Mouse (Mus musculus): ENCODE data around the gene Fbxo40.

Fbxo40 gene

DNA sequence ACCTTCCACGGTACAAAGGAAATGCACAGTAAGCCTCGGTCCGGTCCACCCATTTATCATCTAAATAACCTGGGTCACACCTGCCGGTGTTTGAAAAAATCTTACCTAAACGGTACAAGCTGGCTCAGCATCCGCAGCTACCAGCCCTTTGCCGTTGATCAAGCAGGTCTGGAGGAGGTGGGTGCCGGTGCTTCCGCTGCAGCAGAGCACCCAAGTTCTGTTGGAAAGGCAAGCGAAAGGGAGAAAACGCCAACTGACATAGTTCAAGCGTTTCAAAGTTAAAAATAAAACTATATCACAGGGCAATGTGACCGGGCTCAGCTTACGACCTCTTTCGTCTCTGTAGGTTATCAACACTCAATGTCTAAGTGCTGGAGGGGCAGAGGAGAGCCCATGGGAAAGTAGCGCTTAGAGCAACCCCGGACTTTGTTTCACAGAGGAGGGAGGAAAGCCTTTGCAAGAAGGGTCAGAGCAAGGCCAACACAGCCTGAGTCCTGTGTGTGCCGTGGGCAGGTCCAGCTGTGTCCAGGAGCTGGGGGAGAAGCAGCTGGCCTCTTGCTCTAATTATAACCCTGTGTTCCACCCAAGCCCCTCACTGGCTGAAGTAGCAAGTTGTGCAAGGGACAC, at the start of gene Fbxo40:
Fbxo40 (minus strand) TSS at position 469 of the 627 bp plus-strand sequence.
- no peak for DNase-seq (ENCODE audit: low read depth, low spot score)

DNA sequence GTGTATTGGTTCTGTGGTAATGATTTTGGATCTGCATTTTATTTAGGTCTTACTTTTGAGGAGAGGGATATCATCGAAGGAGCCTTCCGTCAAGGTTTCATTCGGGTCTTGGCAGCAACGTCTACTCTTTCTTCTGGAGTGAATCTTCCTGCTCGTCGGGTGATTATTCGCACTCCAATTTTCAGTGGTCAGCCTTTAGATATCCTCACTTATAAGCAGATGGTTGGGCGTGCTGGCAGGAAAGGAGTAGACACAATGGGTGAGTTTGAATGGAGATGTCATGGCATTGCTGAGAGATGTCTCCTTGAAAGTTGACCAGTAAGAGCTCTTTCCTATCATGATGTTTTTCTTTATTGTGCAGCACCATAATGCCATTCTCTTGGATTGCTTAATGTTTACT, 44.5 kb upstream of the Fbxo40 start:
- no peak for DNase-seq (ENCODE audit: low read depth, low spot score)

DNA sequence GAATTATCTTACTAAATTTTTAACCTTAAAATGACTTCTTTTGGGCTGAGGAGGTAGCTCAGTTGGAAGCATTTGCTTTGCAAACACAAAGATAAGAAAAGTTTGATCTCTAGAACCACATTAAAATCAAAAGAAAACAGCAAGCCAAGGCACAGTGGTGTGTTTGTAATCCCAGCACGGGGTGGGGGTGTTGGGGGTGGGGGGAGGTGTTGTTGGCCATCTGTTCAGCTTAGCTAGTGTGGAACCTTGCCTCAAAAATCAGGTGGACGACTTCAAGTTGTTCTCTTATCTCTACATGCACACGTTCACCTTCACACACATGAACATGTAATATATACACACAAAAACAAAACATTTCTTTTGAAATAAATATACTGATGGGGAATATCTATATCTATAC, 41.7 kb upstream of the Fbxo40 start:
- DNase-seq (ENCODE audit: low read depth, low spot score) = no peak

DNA sequence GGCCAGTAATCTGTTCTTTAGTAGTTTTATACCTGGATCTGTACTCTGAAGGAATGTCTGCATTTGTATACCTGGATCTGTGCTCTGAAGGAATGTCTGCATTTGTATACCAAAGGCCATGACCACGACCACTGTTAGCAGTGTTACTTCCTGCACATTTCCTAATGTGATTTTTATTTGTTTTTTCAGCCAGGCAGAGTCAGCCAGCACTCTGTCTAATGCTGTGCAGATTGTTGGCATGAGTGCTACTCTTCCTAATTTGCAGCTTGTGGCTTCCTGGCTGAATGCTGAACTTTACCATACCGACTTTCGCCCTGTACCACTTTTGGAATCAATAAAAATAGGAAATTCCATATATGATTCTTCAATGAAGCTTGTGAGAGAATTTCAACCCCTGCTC, 37.3 kb upstream of the Fbxo40 start:
- DNase-seq (ENCODE audit: low read depth, low spot score) = no peak

DNA sequence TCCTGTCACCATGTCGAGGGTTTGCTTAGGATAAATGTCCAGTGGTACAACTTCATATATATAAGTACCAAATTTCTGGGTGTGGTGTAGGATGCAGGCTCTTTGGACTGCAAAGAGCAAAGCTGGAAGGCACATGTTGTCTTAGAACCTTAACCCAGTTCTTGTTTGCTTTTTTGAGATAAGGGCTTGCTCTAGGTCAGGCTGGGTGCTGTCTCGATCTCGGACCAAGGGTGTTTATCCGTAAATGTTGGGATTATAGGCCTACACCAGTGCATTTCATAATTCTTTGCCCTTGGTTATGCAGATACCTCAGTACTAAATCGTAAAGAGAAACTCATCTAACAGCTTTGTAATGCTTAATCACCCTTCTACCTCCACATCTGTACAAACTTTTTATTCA, 22.1 kb upstream of the Fbxo40 start:
- DNase-seq (ENCODE audit: low read depth, low spot score) = no peak

DNA sequence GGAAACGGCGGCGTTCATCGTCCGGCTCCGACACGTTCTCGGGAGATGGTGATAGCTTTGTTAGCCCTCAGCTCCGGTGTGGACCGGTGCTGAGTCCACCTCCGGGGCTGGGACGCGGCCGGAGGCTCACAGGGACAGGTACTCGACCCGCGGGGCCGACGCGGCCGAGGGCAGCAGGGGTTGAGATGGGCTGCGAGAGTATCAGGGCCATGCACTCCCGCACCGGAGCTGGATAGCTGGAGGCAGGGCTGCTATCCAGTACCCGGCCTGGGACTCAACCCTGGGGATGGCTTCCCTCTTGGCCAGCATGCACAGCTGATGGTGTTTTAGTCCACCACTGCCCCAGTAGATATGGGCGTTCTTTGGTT, 21.6 kb upstream of the Fbxo40 start:
- DNase-seq (ENCODE audit: low read depth, low spot score) = no peak

DNA sequence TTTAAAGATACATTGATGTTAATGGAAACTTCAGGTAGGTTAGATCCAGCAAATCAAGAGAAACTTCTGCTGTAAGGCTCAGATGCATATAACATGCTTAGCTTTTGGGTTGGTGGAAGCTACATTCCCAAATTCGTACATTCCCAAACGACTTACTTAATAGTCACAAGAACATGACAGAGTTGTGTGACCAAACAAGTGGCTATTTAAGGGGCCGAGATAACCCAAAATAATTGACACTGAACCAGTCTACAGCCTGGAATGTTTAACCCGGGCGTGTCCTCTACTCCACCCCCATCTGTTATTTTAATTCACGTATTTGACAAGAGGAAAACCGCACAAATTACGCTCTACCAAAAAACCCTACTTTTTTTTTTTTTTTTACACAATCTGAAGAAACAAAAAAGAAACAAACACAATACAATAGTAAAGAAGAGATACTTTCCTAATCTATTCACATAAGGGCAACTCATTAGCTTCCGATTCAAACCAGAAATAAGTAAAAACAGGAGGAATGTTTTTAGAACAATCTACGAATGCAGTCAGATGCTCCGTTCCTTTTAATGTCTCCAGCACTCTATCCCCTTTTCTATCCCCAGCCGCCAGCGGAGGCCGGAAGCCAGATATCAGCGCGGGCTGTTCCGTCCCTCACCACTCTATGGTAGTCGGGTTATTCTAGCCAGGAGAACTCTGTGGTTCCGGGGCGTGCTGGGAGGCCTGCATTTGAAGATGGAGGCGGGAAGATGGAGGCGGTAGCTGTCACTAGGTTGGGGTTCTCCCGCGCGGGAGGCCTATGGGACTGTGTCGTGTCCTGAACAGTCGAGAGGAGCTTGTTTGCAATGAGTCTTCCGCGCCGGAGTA, 21.0 kb upstream of the Fbxo40 start, which contains the start of gene Polq:
Polq (plus strand) TSS at position 726 of the 861 bp plus-strand sequence.
- peak; percentile 93 for DNase-seq (ENCODE audit: low read depth, low spot score)

DNA sequence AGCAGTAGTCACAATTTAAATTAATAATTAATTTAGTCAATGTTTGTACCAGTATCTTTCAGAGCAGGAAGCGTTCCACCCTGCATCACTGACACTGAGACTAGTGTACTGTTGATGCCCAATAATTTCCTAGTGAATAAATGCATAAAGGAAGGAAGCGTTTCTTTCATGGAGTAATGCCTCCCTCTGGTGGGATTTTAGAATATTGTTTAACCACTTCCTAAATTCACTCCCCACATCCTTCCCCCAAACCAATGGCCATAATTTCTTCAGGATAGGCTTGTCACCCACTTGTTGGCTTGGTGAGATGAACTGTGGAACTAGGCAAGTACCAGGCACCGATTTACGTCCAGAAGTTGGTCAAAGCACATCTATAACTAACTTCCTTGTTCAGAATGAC, 20.1 kb upstream of the Fbxo40 start:
- peak; percentile 45 for DNase-seq (ENCODE audit: low read depth, low spot score)

DNA sequence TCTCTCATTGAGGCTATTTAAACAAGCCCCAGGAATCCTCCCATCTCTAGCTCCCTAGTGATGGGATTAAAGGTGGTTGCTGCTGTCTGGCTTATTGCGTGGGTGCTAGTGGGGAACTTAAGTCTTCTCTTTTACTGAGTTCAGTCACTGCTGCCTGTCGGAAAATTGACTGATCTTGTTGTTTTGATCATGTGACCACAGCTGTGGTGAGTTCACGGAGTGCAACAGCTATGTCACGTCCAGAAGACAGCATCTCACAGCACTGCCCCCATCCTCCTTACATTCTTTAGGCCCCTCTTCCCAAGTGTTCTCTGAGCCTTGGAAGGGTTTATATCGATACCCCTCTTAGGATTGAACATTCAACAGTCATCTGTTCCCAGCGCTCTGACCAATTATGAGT, 19.0 kb upstream of the Fbxo40 start:
- DNase-seq (ENCODE audit: low read depth, low spot score) = no peak

DNA sequence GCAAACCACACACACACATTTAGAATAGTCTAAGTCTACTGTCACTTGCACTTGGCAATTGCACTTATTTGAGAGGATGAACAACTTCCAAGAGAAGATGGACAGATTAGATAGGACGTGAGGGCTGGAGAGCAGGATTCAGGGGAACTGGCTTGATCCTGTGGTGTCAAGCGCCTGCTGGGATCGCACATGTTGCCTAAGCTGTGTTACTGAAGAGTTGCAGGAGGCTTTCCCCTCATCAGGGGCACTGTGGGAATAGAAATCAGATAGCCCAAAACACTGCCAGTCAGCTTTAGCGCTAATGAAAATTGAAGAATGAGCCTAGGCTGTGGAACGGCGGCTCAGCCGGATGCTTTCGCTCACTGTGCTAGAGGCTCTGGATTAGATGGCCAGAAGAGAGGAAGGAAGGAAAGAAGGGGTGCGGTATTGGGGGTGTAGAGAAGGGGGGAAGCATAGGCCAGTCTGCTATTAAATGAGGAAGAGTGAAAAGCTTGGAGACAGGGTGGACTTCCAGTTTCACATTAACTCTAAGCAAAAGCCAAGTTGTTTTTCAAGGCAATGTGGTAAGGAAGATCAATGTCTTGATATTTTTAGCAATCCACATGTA, 9.2 kb upstream of the Fbxo40 start:
- DNase-seq (ENCODE audit: low read depth, low spot score) = no peak

DNA sequence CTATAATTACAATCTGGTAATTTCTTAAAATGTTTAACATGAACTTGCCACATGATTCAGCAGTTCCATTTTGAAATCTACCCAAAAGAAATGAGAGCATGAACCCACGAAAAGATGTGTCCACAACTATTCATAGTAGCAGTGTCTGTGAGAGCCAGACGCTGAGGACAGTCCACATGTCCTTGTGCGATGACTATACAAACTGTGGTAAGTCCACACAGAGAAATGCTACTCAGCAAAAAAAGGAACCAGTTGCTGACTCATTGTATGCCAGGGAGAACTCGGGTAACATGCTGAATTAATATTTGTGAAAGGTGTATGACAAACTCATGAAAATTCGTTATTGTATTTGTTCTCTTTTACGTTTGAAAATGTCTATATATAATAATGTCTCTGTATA, 7.4 kb upstream of the Fbxo40 start:
- no peak for DNase-seq (ENCODE audit: low read depth, low spot score)

DNA sequence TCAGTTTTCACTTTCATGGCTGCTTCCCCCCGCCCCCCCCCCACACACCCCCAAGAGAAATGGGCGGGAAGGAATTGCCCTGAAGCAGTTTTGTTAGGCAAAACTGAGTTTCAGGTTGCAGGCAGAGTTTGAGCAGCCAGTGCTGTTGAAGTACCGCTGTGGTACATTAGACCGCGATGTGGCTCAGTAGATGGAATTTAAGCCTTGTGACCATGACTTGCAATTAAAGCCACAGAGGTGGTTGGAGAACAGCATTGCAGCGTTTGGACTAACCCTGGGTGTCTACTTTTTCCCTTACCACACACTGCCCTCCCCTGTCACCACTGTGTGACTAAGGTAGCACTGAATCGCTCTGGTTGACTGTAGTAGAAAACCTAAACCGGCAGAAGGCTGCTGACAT, 774 bp downstream of the Fbxo40 start:
- DNase-seq (ENCODE audit: low read depth, low spot score) = no peak

DNA sequence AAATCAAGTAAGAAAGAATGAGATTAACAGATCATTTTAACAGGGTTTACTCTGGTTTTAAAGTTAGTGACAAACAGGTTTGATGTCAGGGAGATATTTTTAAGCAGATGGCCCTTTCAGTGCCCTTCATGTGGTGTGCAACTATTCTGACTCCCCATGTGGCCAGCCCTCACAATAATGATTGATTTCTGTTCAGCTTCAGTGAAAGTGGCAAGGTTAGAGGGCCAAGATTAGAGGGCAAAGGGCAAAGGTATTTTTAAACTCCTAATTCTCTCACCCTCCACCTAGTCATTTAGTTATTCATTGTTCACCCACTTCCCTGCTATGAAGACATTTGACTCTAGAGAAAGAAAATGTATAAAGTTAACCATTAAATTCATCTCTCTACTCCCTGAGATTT, 2.2 kb downstream of the Fbxo40 start:
- no peak for DNase-seq (ENCODE audit: low read depth, low spot score)

DNA sequence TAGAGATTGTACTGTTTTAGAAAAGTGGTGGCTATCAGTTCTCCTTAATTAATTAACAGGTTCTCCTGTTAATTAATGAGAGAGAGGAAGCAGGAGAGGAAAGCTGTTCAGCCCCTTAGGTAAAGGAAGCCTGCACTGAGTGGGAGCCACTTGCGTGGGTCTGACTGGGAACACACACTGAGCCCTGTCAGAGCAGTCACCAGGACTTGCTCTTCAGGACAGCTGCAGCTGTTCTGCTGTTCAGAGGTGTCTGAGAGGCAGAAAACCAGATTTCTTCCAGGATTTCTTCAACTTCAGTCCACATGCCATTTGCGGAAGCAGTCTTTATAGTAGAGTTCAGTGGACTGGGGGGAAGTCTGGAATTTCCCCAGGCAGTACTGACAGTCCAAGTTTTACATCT, 2.9 kb downstream of the Fbxo40 start:
- DNase-seq (ENCODE audit: low read depth, low spot score) = no peak

DNA sequence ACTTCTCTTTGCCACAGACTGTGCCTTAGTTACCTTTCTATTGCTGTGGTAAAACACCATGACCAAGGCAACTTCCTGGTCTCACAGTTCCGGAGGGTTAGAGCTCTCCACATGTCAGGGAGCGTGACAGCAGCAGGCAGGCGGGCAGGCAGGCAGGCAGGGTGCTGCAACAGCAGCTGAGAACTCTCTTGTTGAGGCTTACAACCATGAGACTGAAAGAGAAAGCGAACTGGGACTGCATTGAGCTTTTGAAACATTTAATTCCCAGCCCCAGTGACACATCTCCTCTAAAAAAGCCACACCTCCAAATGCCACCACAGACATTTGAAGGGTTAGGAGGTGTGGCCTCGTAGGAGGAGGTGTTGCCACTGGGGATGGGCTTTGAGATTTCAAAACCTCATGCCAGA, 4.6 kb downstream of the Fbxo40 start:
- DNase-seq (ENCODE audit: low read depth, low spot score) = no peak

DNA sequence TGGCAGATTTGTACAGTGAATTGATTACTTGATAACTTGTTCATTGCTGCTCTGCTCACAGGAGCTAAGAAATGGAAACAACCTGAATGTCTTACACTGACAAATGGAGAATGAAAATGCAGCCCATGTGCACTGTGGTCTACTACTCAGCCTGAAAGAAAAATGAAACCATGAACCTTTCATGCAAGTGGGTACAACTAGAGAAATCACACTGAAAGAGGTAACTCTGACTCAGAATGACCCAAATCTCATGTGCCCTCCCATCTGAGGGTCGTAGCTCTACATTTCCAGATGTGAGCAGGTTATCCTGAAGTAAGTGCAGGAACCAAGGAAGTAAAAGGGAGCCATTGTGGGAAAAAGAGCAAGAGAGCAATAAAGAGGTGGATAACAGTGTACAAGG, 6.5 kb downstream of the Fbxo40 start:
- DNase-seq (ENCODE audit: low read depth, low spot score) = no peak

DNA sequence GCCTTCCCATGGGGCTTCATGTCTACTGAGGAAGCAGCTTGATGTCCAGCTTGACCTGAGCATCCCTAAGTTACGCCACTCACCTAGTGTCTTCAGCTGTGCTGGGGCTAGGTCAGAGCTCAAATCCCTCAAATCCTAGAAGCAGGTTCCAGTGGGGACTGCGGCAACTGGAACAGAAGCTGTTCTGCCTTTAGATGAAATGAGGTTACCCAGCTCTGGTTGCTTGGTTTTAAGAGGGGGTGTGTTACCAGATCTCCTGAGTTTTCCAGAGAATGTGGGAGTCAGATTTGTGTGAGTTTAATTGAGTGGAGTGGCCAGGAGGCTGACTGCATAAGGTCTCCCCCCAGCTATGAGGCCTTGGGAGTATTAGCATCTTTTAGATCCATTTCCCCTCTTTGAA, 11.1 kb downstream of the Fbxo40 start:
- no peak for DNase-seq (ENCODE audit: low read depth, low spot score)

DNA sequence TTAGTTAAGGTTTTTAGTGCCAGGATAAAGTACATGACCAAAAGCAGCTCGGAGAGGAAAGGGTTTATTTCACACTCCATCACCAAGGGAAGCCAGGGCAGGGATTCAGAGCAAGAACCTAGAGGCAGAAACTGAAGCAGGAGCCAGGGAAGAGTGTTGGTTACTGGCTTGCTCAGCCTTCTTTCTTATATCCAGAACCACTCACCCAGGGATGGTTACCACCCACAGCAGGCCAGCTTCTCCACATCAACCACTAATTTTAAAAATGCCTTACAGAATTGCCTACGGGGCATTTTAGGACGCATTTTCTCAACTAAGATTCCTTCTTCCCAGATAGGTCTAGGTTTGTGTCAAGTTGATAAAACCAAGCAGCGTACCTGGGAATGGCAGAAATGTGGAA, 26.9 kb downstream of the Fbxo40 start:
- DNase-seq (ENCODE audit: low read depth, low spot score) = no peak

DNA sequence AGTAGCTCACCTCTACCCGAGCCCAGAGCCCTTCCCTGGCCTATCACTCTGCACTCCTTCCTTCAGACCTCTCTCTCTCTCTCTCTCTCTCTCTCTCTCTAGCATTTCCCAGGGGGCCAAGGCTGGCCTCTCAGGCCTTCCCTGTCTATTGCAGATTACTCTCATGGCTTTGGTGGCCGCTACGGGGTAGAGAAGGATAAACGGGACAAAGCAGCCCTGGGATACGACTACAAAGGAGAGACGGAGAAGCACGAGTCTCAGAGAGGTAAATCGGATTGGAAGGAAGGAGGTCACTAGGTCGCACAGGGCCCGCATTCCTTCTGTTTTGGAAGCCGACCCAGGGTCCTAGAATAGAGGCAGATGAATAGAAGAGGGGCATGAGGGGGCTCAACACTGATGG, 35.2 kb downstream of the Fbxo40 start:
- DNase-seq (ENCODE audit: low read depth, low spot score) = no peak

DNA sequence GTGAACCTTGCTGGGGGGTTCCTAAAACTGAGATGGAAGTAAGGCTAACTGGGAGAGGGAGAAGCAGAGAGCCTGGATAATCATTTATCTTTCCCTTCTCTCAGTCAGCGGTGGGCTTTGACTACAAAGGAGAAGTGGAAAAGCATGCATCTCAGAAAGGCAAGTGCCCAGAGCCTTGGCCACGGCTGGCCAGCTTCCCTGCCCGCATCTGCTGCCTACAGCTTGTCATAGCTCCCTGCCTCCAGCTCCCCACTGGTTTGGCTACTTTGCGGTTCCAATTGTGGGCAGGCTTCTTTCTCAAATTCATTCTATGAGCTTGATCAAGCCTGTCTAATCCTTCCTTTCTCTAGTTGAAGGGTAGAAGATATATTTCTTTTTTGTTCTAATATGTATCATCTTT, 39.2 kb downstream of the Fbxo40 start:
- DNase-seq (ENCODE audit: low read depth, low spot score) = no peak

DNA sequence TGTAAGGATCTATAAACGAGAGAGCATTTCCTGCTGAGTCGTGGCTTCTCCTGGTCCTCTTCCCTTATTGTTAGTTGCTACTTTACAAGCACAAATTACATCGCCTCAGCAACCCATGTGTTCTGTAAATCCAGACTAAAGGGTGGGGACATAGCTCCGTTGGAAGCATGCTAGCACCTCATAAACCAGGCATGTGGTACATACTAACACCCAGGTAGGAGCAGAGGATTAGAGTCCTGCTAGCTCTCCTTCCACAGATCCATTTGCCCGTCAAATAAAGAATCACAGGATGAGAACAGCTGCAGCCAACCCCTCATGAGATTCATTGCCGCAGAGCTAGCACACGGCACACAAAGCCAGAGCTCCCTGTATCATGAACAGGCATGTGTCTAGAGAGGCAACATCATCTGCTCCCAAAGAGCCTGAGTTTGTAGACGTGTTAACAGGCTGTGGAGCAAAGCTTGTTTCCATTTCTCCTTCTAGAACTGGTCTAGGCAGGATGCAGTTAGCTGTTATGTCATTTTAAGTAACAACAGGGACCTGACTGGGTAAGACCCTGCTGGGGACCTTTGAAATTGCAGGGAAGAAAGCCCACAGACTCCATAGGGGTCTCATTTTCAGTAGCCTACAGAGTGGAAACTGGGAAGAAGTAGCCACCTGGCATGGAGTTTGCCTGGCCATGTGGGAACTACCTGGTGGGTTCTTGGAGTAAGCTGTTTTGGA, 40.5 kb downstream of the Fbxo40 start:
- peak; percentile 27 for DNase-seq (ENCODE audit: low read depth, low spot score)

DNA sequence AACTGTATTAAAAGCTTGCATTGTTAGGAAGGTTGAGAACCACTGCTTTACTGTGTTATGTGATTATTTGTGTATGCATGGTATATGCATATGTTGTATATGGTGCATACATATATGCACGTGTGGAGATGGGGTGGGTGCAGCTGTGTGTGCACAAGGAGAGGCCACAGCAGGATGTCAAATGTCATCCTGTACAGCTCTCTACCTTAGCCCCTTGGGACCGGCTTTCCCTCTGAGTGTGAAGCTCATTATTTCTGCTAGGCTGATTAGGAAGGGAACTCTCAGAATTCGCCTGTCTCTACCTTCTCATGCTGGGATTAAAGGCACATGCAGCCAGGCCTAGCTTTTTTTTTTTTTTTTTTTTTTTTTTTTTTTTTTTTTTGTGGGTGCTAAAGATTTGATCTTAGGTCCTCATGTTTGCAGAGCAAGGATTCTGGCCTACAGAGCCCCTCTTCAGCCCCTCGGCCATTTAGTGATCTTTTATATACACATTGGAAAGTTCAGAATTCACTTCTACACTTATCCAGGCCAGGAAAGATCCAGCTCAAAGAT, 42.5 kb downstream of the Fbxo40 start:
- no peak for DNase-seq (ENCODE audit: low read depth, low spot score)

Measured in ES-CJ7 (cell line).